8 mouse cellular contexts compared by ENCODE assay signal in the genomic region with DNA sequence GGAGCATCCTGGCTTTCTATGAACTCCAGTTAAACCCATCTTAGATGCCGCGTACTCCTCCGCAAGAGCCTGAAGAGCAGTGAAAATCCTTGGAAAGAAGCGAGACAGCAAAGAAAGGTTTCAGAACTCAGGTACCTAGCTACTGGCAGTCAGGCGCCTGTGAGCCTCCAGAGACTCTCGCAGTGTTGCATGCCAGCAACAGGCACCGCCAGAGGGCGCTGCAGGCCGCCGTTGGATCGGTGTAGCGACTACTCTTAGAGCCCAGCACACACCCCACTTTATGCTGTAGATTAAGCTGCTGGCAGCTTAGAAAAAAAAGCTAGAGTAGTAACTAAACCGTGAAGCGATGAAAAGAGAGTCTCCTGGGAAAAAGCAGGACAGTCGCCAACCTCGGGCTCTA. TPM values are rescaled to one million over a fixed set of nuclear protein-coding genes. Genes with fewer than 3 reads are reported as not detected.
A peak's percentile ranks its signal among the peaks of the same experiment; 100 is the strongest.
DNase-seq lines count a peak whose midpoint lies in the region; ATAC-seq lines count a peak whose summit lies in the region.

No protein-coding gene starts in this region.

- intact Hi-C loops in left cerebral cortex, postnatal 25 days (cut with DNase I), result loop anchor here (1.0 kb wide), 1 partner anchor 60 kb away; no protein-coding TSS in a partner anchor

- 0 out of 2 replicates have a peak, but pooled peaks cover 4% of the 10 kb centered on the region for H3K4me1 ChIP-seq in intestine, embryonic 15.5 days (replicated peaks)
- H3K4me1 ChIP-seq in midbrain, embryonic 10.5 days, result peaks cover 24% of the 10 kb centered on the region

- 4% methylated on average over 16 of the region's 16 CpGs for WGBS in intestine, embryonic 15.5 days
- WGBS in midbrain, embryonic 10.5 days, result 6% methylated on average over 16 of the region's 16 CpGs

- no peaks in the 10 kb centered on the region for H3K27me3 ChIP-seq in intestine, embryonic 15.5 days (replicated peaks)
- H3K27me3 ChIP-seq in midbrain, embryonic 10.5 days (ENCODE audit: low read depth, poor library complexity, severe bottlenecking), result no peaks in the 10 kb centered on the region

- H3K4me2 ChIP-seq in intestine, embryonic 15.5 days (replicated peaks), result peak overlapping the region; percentile 38; the same call in 1 of the 2 replicates

- DNase-seq in adrenal gland, adult 18-20 months (ENCODE audit: low spot score in 2 of 2), result peak; percentile 81 to 86
- peak; percentile 90 for DNase-seq in embryo, embryonic 11 days
- DNase-seq in gastrocnemius, postnatal 25 days, result peak; percentile 72
- peak; percentile 87 for DNase-seq in left cerebral cortex, postnatal 25 days (ENCODE audit: low spot score in 2 of 2)
- peak; percentile 88 for DNase-seq in midbrain, embryonic 10.5 days (ENCODE audit: low spot score)
- peak; percentile 60 to 84 for DNase-seq in right cerebral cortex, postnatal 36 days (ENCODE audit: low spot score in 2 of 2)
- peak; percentile 77 for DNase-seq in yolk sac, embryonic 10.5 days (ENCODE audit: low spot score)

- H3K9me3 ChIP-seq in intestine, embryonic 15.5 days, result no peaks in the 10 kb centered on the region
- no peaks in the 10 kb centered on the region for H3K9me3 ChIP-seq in midbrain, embryonic 10.5 days (replicated peaks)

- H3K9ac ChIP-seq in intestine, embryonic 15.5 days, result no peak overlapping the region

- no peak overlapping the region for H3K4me3 ChIP-seq in intestine, embryonic 15.5 days (replicated peaks)
- H3K4me3 ChIP-seq in midbrain, embryonic 10.5 days, result peak overlapping the region; percentile 34

- no peak overlapping the region for H3K27ac ChIP-seq in intestine, embryonic 15.5 days
- H3K27ac ChIP-seq in midbrain, embryonic 10.5 days (replicated peaks), result no peak overlapping the region

- peak; percentile 83 for ATAC-seq in intestine, embryonic 15.5 days

- H3K36me3 ChIP-seq in intestine, embryonic 15.5 days, result peaks cover 1% of the 10 kb centered on the region; the same call in 1 of the 2 replicates
- peaks cover 13% of the 10 kb centered on the region for H3K36me3 ChIP-seq in midbrain, embryonic 10.5 days

RNA-seq across cellular contexts. Expression of a gene that starts 2.3 kb away (rescaled TPM):
- total RNA-seq in adrenal gland, adult 18-20 months (2021), result 1 to 10 TPM; 8.8 to 9.9 TPM
- 10 to 100 TPM in 1 of 2 experiments, 1 to 10 TPM in 1; 9.6 to 10.2 TPM for total RNA-seq in gastrocnemius, postnatal 25 days (2021)
- polyA plus RNA-seq in intestine, embryonic 15.5 days (2015; fragmentation: Nextera tagmentation; extraction: Ambion mirVana), result 51.6 and 57.1 TPM in 2 replicates
- total RNA-seq in left cerebral cortex, postnatal 25 days (2021), result 10 to 100 TPM; 29.3 to 35.4 TPM
- 80.5 and 91.7 TPM in 2 replicates for polyA plus RNA-seq in midbrain, embryonic 10.5 days (2016; fragmentation: Nextera tagmentation; extraction: Ambion mirVana)

RNA-seq across cellular contexts. Expression of a gene that starts 38.3 kb away (rescaled TPM):
- 1 to 10 TPM; 7.7 to 7.9 TPM for total RNA-seq in adrenal gland, adult 18-20 months (2021)
- total RNA-seq in gastrocnemius, postnatal 25 days (2021), result 1 to 10 TPM; 4.6 to 5.1 TPM
- 2.8 and 3.4 TPM in 2 replicates for polyA plus RNA-seq in intestine, embryonic 15.5 days (2015; fragmentation: Nextera tagmentation; extraction: Ambion mirVana)
- 1 to 10 TPM; 7.7 to 8.3 TPM for total RNA-seq in left cerebral cortex, postnatal 25 days (2021)
- 2.2 and 3.4 TPM in 2 replicates for polyA plus RNA-seq in midbrain, embryonic 10.5 days (2016; fragmentation: Nextera tagmentation; extraction: Ambion mirVana)

RNA-seq across cellular contexts. Expression of a gene that starts 38.5 kb away (rescaled TPM):
- 10 to 100 TPM in 1 of 2 experiments, 1 to 10 TPM in 1; 9.4 to 11.6 TPM for total RNA-seq in adrenal gland, adult 18-20 months (2021)
- total RNA-seq in gastrocnemius, postnatal 25 days (2021), result 1 to 10 TPM; 3.6 to 4.0 TPM
- 7.6 and 7.8 TPM in 2 replicates for polyA plus RNA-seq in intestine, embryonic 15.5 days (2015; fragmentation: Nextera tagmentation; extraction: Ambion mirVana)
- 10 to 100 TPM; 11.8 to 13.8 TPM for total RNA-seq in left cerebral cortex, postnatal 25 days (2021)
- polyA plus RNA-seq in midbrain, embryonic 10.5 days (2016; fragmentation: Nextera tagmentation; extraction: Ambion mirVana), result 11.8 and 12.6 TPM in 2 replicates

RNA-seq across cellular contexts. Expression of a gene that starts 39.2 kb away (rescaled TPM):
- total RNA-seq in adrenal gland, adult 18-20 months (2021), result 1 to 10 TPM; 3.5 to 4.9 TPM
- 10 to 100 TPM; 10.2 to 13.5 TPM for total RNA-seq in gastrocnemius, postnatal 25 days (2021)
- polyA plus RNA-seq in intestine, embryonic 15.5 days (2015; fragmentation: Nextera tagmentation; extraction: Ambion mirVana), result 0.21 and 0.45 TPM in 2 replicates
- total RNA-seq in left cerebral cortex, postnatal 25 days (2021), result 10 to 100 TPM; 83.2 to 87.7 TPM
- polyA plus RNA-seq in midbrain, embryonic 10.5 days (2016; fragmentation: Nextera tagmentation; extraction: Ambion mirVana), result 9.3 and 16.8 TPM in 2 replicates

RNA-seq across cellular contexts. Expression of a gene that starts 47.8 kb away (rescaled TPM):
- 10 to 100 TPM; 75.4 to 83.9 TPM for total RNA-seq in adrenal gland, adult 18-20 months (2021)
- 10 to 100 TPM; 27.9 to 34.0 TPM for total RNA-seq in gastrocnemius, postnatal 25 days (2021)
- 78.7 and 83.1 TPM in 2 replicates for polyA plus RNA-seq in intestine, embryonic 15.5 days (2015; fragmentation: Nextera tagmentation; extraction: Ambion mirVana)
- 10 to 100 TPM; 84.8 to 87.4 TPM for total RNA-seq in left cerebral cortex, postnatal 25 days (2021)
- polyA plus RNA-seq in midbrain, embryonic 10.5 days (2016; fragmentation: Nextera tagmentation; extraction: Ambion mirVana), result 55.7 and 56.3 TPM in 2 replicates
